Mouse (Mus musculus): ENCODE results near the gene Vamp2.

The Vamp2 gene

GRCm38 (mm10) chr11:69114621-69115020 lies 26.3 kb downstream of the Vamp2 start:
- no peak for DNase-seq (ENCODE audit: low spot score in 2 of 2)

DNA sequence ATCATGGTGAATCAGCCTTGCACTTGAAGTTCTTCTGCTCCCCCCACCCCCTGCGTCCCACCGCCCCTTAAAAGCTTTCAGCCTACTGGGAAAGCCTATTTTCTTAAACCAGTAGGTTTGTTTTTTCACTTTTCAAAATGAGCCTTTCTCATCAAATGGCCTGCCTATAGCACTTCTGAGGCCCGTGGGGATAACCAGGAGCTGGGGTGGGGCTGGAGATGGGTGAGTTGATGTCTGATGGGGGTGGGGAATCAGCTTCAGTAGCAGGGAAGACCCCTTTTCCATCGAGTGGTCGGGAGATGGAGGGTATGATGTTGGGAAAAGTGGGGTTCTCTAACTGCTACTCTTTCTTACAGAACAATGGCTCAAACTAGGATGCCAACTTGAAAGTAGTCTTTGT lies 28.6 kb downstream of the Vamp2 start:
- no peak for DNase-seq (ENCODE audit: low spot score in 2 of 2)

- DNase-seq (ENCODE audit: low spot score in 2 of 2), result peak; percentile 63 to 67
Observed at GRCm38 (mm10) chr11:69117737-69118695, 29.7 kb downstream of the Vamp2 start.

DNA sequence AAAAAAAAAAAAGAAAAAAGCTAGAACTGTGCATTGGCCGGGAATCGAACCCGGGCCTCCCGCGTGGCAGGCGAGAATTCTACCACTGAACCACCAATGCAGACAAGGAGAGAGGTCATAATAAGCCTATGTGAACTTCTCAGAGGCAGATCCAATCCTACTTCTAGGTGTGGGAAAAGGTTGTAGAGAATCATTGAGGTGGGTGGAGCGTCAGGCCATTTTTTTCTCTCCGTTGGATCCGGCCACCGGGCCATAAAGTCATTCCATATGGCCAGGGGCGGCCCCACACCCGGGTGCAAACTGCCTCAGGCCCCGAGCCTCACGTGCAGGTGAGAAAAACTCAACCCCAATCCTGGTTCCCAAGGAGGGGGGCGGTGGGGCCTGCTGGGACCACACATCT lies 30.5 kb downstream of the Vamp2 start:
- peak; percentile 77 to 84 for DNase-seq (ENCODE audit: low spot score in 2 of 2)

- no peak for DNase-seq (ENCODE audit: low spot score in 2 of 2)
Observed at GRCm38 (mm10) chr11:69119446-69120155, 31.3 kb downstream of the Vamp2 start.

GRCm38 (mm10) chr11:69120221-69121000 lies 32.1 kb downstream of the Vamp2 start, which contains the start of gene Hes7:
TSS of gene Hes7 (plus strand) at chr11:69120404.
- DNase-seq (ENCODE audit: low spot score in 2 of 2), result peak in 1 of 2 experiments; percentile 46

DNA sequence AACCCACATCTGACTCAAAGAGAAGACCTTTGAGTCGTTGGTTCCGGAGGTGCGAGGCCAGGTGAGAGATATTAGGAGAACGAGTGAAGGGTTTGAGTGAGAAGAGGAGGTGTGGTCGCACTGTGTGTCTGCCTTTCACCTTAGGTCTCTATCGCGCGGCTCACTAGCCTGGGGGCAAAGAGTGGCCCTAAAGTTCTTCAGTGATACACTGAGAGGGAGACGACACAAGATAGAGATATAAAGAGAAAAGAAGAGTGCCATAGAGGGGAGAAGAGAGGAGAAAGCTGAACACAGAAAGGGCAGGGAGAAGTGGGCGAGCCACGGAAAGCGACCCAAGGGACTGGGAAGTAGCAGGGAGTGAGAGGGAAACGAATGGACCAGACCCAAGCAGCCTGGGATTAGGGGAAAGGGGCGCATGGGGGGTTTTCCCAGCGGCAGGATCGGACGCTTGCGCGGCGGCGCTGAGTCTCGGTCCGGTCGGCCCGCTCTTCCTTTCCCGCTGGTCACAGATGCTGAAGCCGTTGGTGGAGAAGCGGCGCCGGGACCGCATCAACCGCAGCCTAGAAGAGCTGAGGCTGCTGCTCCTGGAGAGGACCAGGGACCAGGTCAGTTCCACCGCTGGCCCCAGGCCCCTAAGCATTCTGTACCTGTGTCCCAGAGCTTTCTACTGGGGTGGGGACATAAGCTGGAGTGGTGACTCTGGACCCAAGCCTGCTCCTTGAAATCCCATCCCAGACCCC lies 32.9 kb downstream of the Vamp2 start:
- peak in 1 of 2 experiments; percentile 45 for DNase-seq (ENCODE audit: low spot score in 2 of 2)

- peak in 1 of 2 experiments; percentile 73 for DNase-seq (ENCODE audit: low spot score in 2 of 2)
Observed at GRCm38 (mm10) chr11:69121741-69122335, 33.5 kb downstream of the Vamp2 start.

DNA sequence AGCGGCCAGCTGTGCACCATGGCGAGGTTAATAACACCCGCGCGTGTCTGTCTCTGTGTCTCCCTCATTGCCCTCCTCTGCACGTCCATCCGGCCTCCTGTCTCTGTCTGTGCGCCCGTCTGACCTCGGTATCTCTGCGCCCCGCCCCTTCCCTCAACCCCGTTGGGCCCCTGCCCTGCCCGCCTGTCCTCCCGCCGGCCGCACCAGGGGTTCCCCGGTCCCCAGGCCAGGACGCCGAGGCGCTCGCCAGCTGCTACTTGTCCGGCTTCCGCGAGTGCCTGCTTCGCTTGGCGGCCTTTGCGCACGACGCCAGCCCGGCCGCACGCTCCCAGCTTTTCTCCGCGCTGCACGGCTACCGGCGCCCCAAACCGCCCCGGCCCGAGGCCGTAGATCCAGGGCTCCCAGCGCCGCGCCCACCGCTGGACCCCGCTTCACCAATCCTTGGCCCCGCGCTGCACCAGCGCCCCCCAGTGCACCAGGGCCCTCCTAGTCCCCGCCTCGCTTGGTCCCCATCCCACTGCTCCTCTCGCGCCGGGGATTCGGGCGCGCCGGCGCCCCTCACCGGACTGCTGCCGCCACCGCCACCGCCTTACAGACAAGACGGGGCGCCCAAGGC lies 34.2 kb downstream of the Vamp2 start, which contains the start of gene 9130213A22Rik:
Gene 9130213A22Rik (minus strand): TSS at position 254 of the 616 bp plus-strand sequence.
- DNase-seq (ENCODE audit: low spot score in 2 of 2), result peak; percentile 93 to 94

DNA sequence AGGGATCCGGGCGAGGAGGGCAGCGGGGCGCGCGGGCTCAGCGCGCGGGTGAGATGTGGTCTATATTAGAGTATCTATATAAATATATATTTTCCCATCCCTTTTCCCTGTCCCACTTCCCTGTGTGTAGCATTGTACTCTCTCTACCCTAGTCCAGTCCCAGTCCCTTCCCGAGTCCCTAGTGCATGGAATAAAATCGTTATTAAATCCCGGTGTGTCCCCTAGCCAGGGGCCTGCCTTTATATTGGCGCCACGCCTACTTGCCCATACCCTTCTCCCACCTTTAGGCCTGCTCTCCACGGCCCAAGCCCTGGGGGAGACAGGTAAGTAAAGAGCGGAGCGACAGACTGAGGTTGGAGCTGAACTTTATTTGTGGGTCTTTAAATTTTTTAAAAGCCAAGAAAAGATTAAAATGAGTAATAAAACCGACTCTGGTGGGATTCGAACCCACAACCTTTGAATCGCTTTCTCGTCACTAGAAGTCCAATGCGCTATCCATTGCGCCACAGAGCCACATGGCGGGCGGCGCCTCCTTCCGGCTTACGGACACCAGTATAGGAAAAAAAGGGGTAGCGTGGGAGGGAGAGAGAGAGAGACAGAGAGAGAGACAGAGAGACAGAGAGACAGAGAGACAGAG lies 34.9 kb downstream of the Vamp2 start:
- peak; percentile 95 for DNase-seq (ENCODE audit: low spot score in 2 of 2)

GRCm38 (mm10) chr11:69123693-69124497 lies 35.6 kb downstream of the Vamp2 start:
- DNase-seq (ENCODE audit: low spot score in 2 of 2), result peak; percentile 93

DNA sequence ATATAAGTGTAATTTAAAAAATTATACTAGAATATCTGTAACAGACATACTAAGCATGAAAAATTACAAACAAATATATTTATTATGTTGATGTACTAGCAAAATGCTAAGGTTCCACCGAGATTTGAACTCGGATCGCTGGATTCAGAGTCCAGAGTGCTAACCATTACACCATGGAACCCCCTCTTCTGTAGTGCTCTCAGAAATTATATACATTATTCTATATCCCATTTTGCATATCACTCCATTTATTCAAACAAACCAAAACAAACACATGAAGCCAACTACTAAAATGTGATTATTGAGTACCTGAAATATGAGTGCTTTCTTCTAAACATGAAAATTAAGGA lies 36.2 kb downstream of the Vamp2 start:
- peak; percentile 72 to 81 for DNase-seq (ENCODE audit: low spot score in 2 of 2)

DNA sequence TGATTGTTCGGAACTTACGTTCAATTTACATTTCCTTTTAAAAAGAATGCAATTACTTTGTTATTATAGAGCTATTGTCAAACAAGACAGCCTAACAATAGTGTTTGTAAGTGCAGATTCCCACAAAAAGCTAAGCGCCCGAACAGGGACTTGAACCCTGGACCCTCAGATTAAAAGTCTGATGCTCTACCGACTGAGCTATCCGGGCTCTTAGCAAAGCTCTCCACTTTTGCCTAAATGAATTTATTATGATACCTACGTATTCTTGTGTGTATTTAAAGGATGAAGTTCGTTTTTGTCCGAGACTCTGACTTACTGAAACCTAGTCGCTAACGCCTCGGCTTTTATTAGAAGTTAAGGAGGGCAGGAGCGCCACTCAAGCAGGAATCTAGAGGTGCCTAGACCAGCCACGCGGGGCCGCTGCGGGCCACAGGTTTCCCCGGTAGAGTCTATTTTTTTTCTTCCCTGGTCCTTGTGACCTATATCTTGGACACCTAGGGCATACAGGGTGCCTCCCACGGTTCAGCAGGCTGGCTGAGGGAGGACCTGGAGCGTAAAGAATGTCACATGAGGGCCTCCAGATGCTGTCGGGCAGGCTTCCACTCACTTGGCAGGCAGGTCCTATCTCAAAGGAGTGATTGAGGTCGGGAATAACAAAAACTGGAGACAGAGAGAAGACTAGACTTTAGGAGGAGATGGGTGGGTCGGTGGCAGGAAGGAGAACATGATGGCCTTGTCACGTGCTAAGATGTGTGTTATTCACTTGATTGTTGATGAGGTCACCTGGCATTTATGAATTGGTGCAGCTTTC lies 37.0 kb downstream of the Vamp2 start:
- peak; percentile 85 to 87 for DNase-seq (ENCODE audit: low spot score in 2 of 2)

DNA sequence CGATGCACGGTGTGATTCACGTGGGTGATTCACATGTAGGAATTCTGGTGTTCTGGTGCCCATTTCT lies 37.4 kb downstream of the Vamp2 start, which contains the start of gene Aloxe3:
Gene Aloxe3 (plus strand): TSS at position 45 of the 67 bp plus-strand sequence.
- DNase-seq (ENCODE audit: low spot score in 2 of 2), result no peak

GRCm38 (mm10) chr11:69125919-69126705 lies 37.8 kb downstream of the Vamp2 start:
- DNase-seq (ENCODE audit: low spot score in 2 of 2), result peak in 1 of 2 experiments; percentile 60

GRCm38 (mm10) chr11:69126706-69127095 lies 38.4 kb downstream of the Vamp2 start:
- no peak for DNase-seq (ENCODE audit: low spot score in 2 of 2)

- DNase-seq (ENCODE audit: low spot score in 2 of 2), result no peak
Observed at GRCm38 (mm10) chr11:69128426-69129122, 40.3 kb downstream of the Vamp2 start.
